9 mouse cellular contexts compared by ENCODE assay signal in the genomic region with DNA sequence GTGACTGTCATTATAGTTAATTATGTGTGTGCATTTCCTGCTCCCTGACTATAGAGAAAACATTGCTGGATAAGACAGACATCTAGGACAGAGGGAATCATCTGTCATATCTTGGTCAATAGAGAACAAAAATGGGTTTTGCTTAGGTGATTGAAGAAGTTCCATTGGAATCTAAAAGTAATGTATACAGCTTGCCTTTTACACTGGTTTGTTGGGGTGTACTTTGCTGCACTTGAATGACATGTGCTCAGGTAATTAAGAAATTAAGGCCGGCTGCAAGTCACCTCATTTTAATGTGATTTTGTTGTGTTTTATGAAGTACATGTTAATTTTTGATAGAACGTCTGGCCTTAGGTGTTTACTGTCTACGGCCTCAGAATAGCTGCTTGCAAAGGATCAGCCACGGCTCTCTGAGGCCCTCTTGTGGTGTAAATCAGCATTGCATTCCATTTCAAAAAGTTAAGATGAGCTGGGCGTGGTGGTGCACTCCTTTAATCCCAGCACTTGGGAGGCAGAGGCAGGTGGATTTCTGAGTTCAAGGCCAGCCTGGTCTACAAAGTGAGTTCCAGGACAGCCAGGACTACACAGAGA. TPM values are rescaled to one million over a fixed set of nuclear protein-coding genes. Genes with fewer than 3 reads are reported as not detected.
DNase-seq lines count a peak whose midpoint lies in the region; ATAC-seq lines count a peak whose summit lies in the region.
"Had no signal": no experiment of that assay in that cellular context is flagged by ENCODE, and none has a peak within 500 bp of the region (broad histone marks: within the 10 kb centered on the region; RNA-seq: fewer than 3 reads in every experiment).

No protein-coding gene starts in this region.

- H3K9me3 ChIP-seq in heart, embryonic 11.5 days (replicated peaks; ENCODE audit: control insufficient read depth, low read length), result no peaks in the 10 kb centered on the region
- H3K9me3 ChIP-seq in intestine, embryonic 14.5 days (ENCODE audit: control insufficient read depth, low read length), result no peaks in the 10 kb centered on the region
- no peaks in the 10 kb centered on the region for H3K9me3 ChIP-seq in midbrain, embryonic 13.5 days

- no peaks in the 10 kb centered on the region for H3K27me3 ChIP-seq in heart, embryonic 11.5 days (ENCODE audit: control insufficient read depth, insufficient read depth, low read length)
- H3K27me3 ChIP-seq in intestine, embryonic 14.5 days (replicated peaks; ENCODE audit: control insufficient read depth, insufficient read depth, low read length), result no peaks in the 10 kb centered on the region
- no peaks in the 10 kb centered on the region for H3K27me3 ChIP-seq in midbrain, embryonic 13.5 days

- peaks cover 12% of the 10 kb centered on the region; the same call in 1 of the 2 replicates for H3K36me3 ChIP-seq in heart, embryonic 11.5 days (ENCODE audit: control insufficient read depth, insufficient read depth, low read length)
- peaks cover 53% of the 10 kb centered on the region for H3K36me3 ChIP-seq in intestine, embryonic 14.5 days (ENCODE audit: control insufficient read depth, insufficient read depth, low read length)
- peaks cover 35% of the 10 kb centered on the region for H3K36me3 ChIP-seq in midbrain, embryonic 13.5 days

- DNase-seq in heart, adult 11 months, result peak; percentile 91
- DNase-seq in cerebellum, postnatal 10 days, result peak; percentile 85 to 91
- DNase-seq in frontal cortex, postnatal 25 days (ENCODE audit: low spot score in 2 of 2), result peak; percentile 71 to 85
- DNase-seq in intestine, embryonic 14.5 days (ENCODE audit: low spot score), result peak; percentile 88
- DNase-seq in left cerebral cortex, adult 8-10 months (ENCODE audit: low spot score in 2 of 2), result peak; percentile 29 to 75
- DNase-seq in skeletal muscle tissue, adult 2 months (ENCODE audit: low read depth, low spot score), result peak; percentile 64

- no peak overlapping the region for H3K9ac ChIP-seq in heart, embryonic 11.5 days (ENCODE audit: low read depth, low read length)
- H3K9ac ChIP-seq in intestine, embryonic 14.5 days (ENCODE audit: low read length), result no peak overlapping the region
- H3K9ac ChIP-seq in midbrain, embryonic 13.5 days (replicated peaks), result no peak overlapping the region

- WGBS in heart, embryonic 11.5 days (ENCODE audit: insufficient replicate concordance), result 12% methylated on average over 5 of the region's 5 CpGs
- 16% methylated on average over 5 of the region's 5 CpGs for WGBS in intestine, embryonic 14.5 days
- 17% methylated on average over 5 of the region's 5 CpGs for WGBS in midbrain, embryonic 13.5 days

- no peak overlapping the region for H3K4me2 ChIP-seq in heart, embryonic 11.5 days
- H3K4me2 ChIP-seq in intestine, embryonic 14.5 days (ENCODE audit: low read length), result no peak overlapping the region
- no peak overlapping the region for H3K4me2 ChIP-seq in midbrain, embryonic 13.5 days (replicated peaks)

- no peak overlapping the region for H3K4me3 ChIP-seq in heart, embryonic 11.5 days (ENCODE audit: low read depth, low read length)
- H3K4me3 ChIP-seq in intestine, embryonic 14.5 days (ENCODE audit: low read depth, low read length), result no peak overlapping the region
- no peak overlapping the region for H3K4me3 ChIP-seq in midbrain, embryonic 13.5 days (replicated peaks)

- H3K4me1 ChIP-seq in heart, embryonic 11.5 days (ENCODE audit: control insufficient read depth, insufficient read depth, low read length), result no peaks in the 10 kb centered on the region
- H3K4me1 ChIP-seq in intestine, embryonic 14.5 days (replicated peaks; ENCODE audit: control insufficient read depth, insufficient read depth, low read length), result no peaks in the 10 kb centered on the region
- peaks cover 3% of the 10 kb centered on the region; the same call in 1 of the 2 replicates for H3K4me1 ChIP-seq in midbrain, embryonic 13.5 days (replicated peaks)

- H3K27ac ChIP-seq in heart, embryonic 11.5 days (ENCODE audit: low read depth, low read length), result no peak overlapping the region
- no peak overlapping the region for H3K27ac ChIP-seq in intestine, embryonic 14.5 days (ENCODE audit: low read depth)
- no peak overlapping the region for H3K27ac ChIP-seq in midbrain, embryonic 13.5 days

- ATAC-seq in heart, embryonic 11.5 days (replicated peaks; ENCODE audit: insufficient number of reproducible peaks, low FRiP score, low TSS enrichment), result no peak
- ATAC-seq in intestine, embryonic 14.5 days (replicated peaks; ENCODE audit: low FRiP score, low TSS enrichment, low read depth), result no peak
- peak; percentile 63 for ATAC-seq in midbrain, embryonic 13.5 days

RNA-seq across cellular contexts. Expression of gene Eif2ak3, which starts 36.5 kb away (rescaled TPM):
- 5.0 and 5.4 TPM in 2 replicates for polyA plus RNA-seq in heart, embryonic 11.5 days (2014; fragmentation: Nextera tagmentation; extraction: Ambion mirVana)
- polyA plus RNA-seq in intestine, embryonic 14.5 days (2014; fragmentation: Nextera tagmentation; extraction: Ambion mirVana), result 7.3 and 8.2 TPM in 2 replicates
- 10 to 100 TPM; 24.4 to 27.0 (median 25.8) TPM for total RNA-seq in left cerebral cortex, adult 8-10 months (2022)
- 12.3 and 13.4 TPM in 2 replicates for polyA plus RNA-seq in midbrain, embryonic 13.5 days (2015; fragmentation: Nextera tagmentation; extraction: Ambion mirVana)

RNA-seq across cellular contexts. Expression of gene Tex37, which starts 37.9 kb away (rescaled TPM):
- not detected in 2 replicates for polyA plus RNA-seq in heart, embryonic 11.5 days (2014; fragmentation: Nextera tagmentation; extraction: Ambion mirVana)
- polyA plus RNA-seq in intestine, embryonic 14.5 days (2014; fragmentation: Nextera tagmentation; extraction: Ambion mirVana), result not detected in 2 replicates
- not detected for total RNA-seq in left cerebral cortex, adult 8-10 months (2022)
- not detected in 2 replicates for polyA plus RNA-seq in midbrain, embryonic 13.5 days (2015; fragmentation: Nextera tagmentation; extraction: Ambion mirVana)
- polyA plus RNA-seq: stomach, embryonic 14.5 days had no signal
